10 mouse cellular contexts compared by ENCODE assay signal in genomic region chr16:38679431-38680021, GRCm38 (mm10). TPM values are rescaled to one million over a fixed set of nuclear protein-coding genes. Genes with fewer than 3 reads are reported as not detected.
DNase-seq lines count a peak whose midpoint lies in the region; ATAC-seq and TF ChIP-seq lines count a peak whose summit lies in the region.
"Had no signal": no experiment of that assay in that cellular context is flagged by ENCODE, and none has a peak within 500 bp of the region (broad histone marks: within the 10 kb centered on the region; RNA-seq: fewer than 3 reads in every experiment).

No protein-coding gene starts in this region.

- no peak for TF ChIP-seq CTCF in embryonic fibroblast, embryonic 13.5 days (IDR thresholded peaks at IDR 0.05; ENCODE audit: borderline replicate concordance, insufficient read depth, low read length)

- intact Hi-C loops in gastrocnemius, postnatal 36 days (cut with DNase I), result no loop called here

- peak; percentile 30 for DNase-seq in kidney, adult 11 months
- no peak for DNase-seq in kidney, adult 18-20 months
- no peak for DNase-seq in limb, embryonic 10.5 days (ENCODE audit: low spot score)
- no peak for DNase-seq in Muller cell, postnatal 12 days (ENCODE audit: inconsistent ontology term)
- no peak for DNase-seq in frontal cortex, postnatal 25 days (ENCODE audit: low spot score in 2 of 2)
- DNase-seq in gastrocnemius, postnatal 36 days, result no peak

- H3K36me3 ChIP-seq in limb, embryonic 10.5 days, result no peaks in the 10 kb centered on the region
- H3K36me3 ChIP-seq: hindbrain, embryonic 15.5 days had no signal

- H3K27ac ChIP-seq in embryonic fibroblast, embryonic 13.5 days (ENCODE audit: insufficient read depth, low read length), result peak overlapping the region; percentile 51
- H3K27ac ChIP-seq in limb, embryonic 10.5 days, result peak overlapping the region; percentile 30; the same call in 1 of the 2 replicates
- H3K27ac ChIP-seq: hindbrain, embryonic 15.5 days had no signal

- H3K4me1 ChIP-seq in embryonic fibroblast, embryonic 13.5 days (ENCODE audit: control insufficient read depth, insufficient read depth, low read length), result peaks cover 9% of the 10 kb centered on the region
- H3K4me1 ChIP-seq in limb, embryonic 10.5 days, result peaks cover 23% of the 10 kb centered on the region
- H3K4me1 ChIP-seq: hindbrain, embryonic 15.5 days had no signal

- no peaks in the 10 kb centered on the region for H3K27me3 ChIP-seq in limb, embryonic 10.5 days (ENCODE audit: low read depth, poor library complexity, severe bottlenecking)
- H3K27me3 ChIP-seq: hindbrain, embryonic 15.5 days had no signal

- H3K4me3 ChIP-seq in embryonic fibroblast, embryonic 13.5 days (ENCODE audit: insufficient read depth, low read length), result no peak overlapping the region
- H3K4me3 ChIP-seq in limb, embryonic 10.5 days, result no peak overlapping the region
- H3K4me3 ChIP-seq: hindbrain, embryonic 15.5 days had no signal

- WGBS in limb, embryonic 10.5 days, result 53% methylated on average over 12 of the region's 12 CpGs

- no peak for TF ChIP-seq POLR2A in embryonic fibroblast, embryonic 13.5 days (IDR thresholded peaks at IDR 0.05; ENCODE audit: low read depth, low read length)

- 0 out of 2 replicates have a peak, but pooled peaks have one; percentile 21 for ATAC-seq in neutrophil, adult 5-6 weeks (ENCODE audit: extremely low read depth, insufficient number of reproducible peaks, low FRiP score, poor library complexity, severe bottlenecking)
- ATAC-seq: Patski had no signal

- H3K9me3 ChIP-seq in limb, embryonic 10.5 days (replicated peaks), result no peaks in the 10 kb centered on the region
- H3K9me3 ChIP-seq: hindbrain, embryonic 15.5 days had no signal

RNA-seq across cellular contexts. Expression of gene Arhgap31, which starts 33.5 kb away (rescaled TPM):
- polyA plus RNA-seq in embryonic fibroblast, embryonic 13.5 days (2011; ENCODE audit: insufficient read length, low read depth, missing spikeins), result 27.7 and 31.1 TPM in 2 replicates
- polyA plus RNA-seq in limb, embryonic 10.5 days (2016; fragmentation: Nextera tagmentation; extraction: Ambion mirVana), result 6.3 and 6.7 TPM in 2 replicates
- 19.2 and 19.4 TPM in 2 replicates for total RNA-seq in neutrophil, adult 5-6 weeks (2017)
- total RNA-seq in gastrocnemius, postnatal 36 days (2021), result 10 to 100 TPM; 12.3 to 12.4 TPM
